Mouse (Mus musculus): ENCODE measurements around the gene Cd7. TPM values are rescaled to one million over a fixed set of nuclear protein-coding genes. Genes with fewer than 3 reads are reported as not detected.
"Not testable (repeated sequence)": the region's sequence is repeated elsewhere in the genome, so short reads cannot be mapped to it uniquely, and the experiment has no call there.

Gene Cd7
- total and polyA plus RNA-seq, 3 experiments = 0.69 to 3.3 (median 0.69) TPM

DNA sequence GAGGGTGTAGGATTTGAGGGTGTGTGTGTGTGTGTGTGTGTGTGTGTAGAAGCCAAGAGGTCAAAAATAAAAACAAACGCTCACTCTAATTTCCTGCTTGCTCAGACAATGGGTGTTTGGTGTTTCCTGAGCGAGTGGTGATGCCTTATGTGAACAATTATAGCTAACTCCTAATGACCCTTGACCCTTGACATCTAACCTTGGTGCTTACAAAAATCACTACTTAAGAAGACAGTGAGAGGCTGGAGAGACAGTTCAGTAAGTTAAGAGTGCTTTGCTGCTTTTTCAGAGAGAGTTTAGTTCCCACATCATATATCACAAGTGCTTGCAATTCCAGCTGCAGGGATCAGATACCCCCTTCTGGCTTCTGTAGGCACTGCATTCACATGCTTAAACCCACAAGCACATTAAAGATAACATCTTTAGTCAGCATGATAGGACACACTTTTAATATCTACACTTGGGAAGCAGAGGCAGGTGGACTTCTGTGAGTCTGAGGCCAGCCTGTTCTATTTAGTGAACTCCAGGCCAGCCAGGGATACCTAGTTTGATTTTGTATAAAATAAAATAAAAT is 8.7 kb upstream of the Cd7 start:
- DNase-seq = no peak

- DNase-seq = no peak
Observed at GRCm38 (mm10) chr11:121045286-121045685, 6.1 kb upstream of the Cd7 start.

GRCm38 (mm10) chr11:121043025-121043424 is 3.8 kb upstream of the Cd7 start:
- not testable (repeated sequence) for DNase-seq

GRCm38 (mm10) chr11:121042480-121042879 is 3.3 kb upstream of the Cd7 start:
- DNase-seq = no peak

GRCm38 (mm10) chr11:121041636-121042035 is 2.4 kb upstream of the Cd7 start:
- no peak for DNase-seq

DNA sequence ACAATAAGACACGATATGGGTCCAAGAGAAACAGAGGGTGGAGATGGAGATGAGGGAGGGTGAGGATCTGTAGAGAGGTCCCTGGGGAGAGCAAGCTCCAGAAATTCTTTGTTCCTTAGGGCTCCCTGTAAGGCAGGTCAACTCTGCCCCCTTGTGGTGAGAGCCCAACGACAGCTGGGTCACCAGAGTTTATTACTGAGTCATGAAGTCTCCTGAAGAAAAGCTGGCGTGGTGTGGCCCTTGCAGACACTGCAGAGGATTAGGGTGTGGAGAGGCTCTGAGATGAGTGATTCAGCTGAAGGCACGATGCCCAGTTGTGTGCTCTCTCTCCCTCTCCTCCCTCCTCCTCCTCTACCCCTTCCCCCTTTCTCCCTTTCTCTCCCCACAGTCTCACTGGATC is 2.0 kb upstream of the Cd7 start:
- DNase-seq = peak; percentile 89

DNA sequence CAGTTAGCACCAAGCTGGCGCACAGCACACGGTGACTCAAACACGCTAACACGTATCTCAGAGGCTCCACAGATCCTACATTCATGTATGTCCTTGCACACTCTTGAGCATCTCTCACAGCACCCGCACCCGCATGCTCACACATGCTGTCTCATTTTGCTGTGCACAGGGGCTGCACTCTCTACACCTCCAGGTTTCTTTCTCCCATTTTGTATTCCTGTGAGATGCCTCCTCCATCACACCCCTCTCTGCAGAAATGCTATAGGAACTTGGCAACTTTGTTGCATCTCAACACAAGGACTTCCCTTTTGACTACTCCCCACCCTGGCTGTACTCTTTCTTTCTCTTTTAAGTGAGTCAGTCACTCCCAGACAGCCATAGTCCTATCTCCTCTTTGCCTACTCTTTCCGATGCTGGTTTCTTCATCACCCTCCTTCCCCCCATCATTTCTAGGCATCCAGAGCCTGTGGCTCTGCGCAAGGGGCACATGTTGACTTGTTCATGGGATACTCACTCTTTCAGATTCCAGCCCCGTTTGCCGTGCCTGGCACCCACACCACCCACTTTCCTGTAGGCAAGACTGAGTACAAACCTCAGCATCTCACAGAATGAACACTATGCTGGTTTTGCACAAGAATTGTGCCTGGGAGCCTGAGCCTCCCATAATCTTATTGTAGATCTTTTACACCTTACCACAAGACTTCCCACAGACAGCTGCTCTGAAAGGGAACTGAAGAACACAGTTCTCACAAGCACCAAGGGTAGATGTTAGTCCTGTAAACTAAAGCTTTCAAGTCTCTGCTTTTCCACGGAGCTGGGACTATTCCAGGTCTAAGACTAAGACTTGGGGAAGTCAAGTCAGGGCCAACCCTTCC is 615 bp downstream of the Cd7 start:
- no peak for DNase-seq

DNA sequence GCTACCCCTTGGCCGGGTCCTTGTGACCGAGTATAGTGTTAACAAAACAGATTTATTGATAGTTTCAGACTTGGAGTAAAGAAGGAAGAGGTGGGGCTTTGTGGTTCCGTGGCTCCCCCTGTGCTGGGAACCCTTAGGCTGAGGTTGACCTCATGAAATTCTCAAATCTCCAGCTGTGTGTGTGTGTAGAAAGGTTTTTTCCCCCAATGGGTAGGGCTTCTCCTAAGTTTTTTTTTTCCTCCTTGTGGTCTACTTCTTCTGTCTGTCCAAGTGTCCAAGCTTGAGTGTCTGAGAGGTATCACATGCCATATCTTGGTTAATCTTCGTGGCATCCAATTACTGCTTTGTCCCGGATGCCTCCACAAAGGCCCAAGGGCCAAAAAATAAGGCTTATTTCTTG is 6.1 kb downstream of the Cd7 start:
- DNase-seq = no peak

DNA sequence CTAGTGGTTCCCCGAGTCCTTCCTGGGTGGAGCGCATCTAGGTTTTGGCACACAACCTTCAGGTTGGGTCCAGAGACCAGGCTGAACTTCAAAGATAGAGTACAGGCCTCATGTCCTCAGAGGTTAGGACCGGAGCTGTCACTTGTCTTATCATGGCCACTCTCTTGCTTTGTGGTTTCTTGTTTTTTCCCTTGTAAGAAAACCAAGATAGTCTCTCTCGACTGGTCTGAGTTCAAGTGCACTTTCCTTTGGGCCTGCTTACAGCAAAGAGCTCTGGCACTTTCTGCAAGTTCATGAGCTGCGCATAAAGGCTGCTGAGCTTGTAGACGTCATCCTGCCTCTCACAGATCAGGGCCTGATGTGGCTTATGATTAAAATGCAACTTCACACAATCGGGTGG is 12.0 kb downstream of the Cd7 start:
- no peak for DNase-seq

DNA sequence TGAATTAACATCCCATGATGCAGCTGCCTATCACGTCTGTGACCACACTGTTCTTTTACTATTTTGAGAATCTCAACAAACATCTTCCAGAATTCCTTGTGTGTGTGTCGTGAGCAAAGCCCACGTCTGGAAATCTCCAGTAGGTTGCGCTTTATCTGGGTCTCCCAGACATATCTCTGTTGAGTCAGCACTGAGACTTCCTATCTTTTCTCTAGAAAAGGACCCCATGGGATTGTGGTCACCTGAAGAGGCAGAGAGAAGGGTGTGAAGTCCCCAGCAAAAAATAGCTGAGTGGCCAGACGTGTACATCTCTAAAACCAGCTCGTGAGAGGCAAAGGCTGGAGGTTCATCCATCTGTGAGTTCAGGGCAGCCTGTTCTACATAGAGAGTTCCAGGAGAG is 15.1 kb downstream of the Cd7 start:
- no peak for DNase-seq

- no peak for DNase-seq
Observed at GRCm38 (mm10) chr11:121019501-121019900, 19.7 kb downstream of the Cd7 start.

DNA sequence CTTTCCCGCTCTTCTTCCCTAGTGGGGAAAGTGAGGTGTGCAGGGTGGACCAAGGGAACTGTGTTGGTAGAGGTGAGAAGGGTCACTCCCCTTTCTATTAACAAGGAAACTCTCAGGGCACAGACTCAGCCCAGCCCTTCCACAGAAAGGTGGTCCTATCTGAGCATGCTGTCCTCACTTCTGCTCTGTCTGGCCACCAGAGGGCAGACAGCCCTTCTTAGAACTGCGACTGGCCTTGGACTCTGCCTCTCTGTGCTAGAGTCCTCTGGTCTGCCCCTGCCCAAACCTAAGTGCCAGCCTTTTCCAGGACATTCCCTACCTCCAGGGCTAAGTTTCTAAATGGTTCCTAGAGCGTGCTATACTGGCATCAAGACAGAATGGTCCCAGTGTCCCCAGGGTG is 21.5 kb downstream of the Cd7 start:
- peak; percentile 62 for DNase-seq

GRCm38 (mm10) chr11:121015472-121015871 is 23.7 kb downstream of the Cd7 start:
- no peak for DNase-seq

- DNase-seq = no peak
Observed at GRCm38 (mm10) chr11:121014896-121015300, 24.3 kb downstream of the Cd7 start.

- no peak for DNase-seq
Observed at GRCm38 (mm10) chr11:121013656-121014055, 25.6 kb downstream of the Cd7 start.

DNA sequence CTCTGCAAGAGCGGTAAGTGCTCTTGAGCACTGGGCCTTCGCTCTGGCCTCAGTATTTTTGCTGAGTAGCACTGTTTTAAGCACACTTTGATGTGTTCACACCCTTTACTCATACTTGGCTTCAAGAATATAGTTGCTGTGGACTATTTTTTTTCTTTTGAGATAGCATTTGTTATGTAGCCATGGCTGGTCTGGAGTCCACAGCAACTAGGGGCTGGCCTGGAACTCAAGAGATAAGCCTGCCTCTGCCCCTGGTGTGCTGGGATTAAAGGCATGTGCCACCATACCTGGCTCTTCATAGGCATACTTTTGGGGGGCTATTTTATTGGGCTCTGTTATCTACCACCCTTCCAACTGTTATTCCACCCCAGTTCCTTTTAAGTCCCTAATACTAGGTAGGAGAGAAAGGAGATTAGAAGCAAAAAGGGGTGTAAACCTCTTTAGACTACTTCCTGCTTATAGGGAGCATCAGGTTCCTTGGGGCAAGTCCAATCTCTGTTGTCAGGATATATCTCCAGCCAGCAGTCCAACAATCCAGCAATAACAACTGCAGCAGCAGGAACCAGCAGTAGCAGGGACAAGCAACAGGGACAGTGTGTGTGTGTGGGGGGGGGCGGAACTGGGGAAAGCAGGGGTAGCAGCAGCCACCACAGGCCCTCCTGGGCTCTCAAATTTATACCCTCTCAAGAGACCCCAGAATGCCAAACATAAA is 29.0 kb downstream of the Cd7 start:
- no peak for DNase-seq

DNA sequence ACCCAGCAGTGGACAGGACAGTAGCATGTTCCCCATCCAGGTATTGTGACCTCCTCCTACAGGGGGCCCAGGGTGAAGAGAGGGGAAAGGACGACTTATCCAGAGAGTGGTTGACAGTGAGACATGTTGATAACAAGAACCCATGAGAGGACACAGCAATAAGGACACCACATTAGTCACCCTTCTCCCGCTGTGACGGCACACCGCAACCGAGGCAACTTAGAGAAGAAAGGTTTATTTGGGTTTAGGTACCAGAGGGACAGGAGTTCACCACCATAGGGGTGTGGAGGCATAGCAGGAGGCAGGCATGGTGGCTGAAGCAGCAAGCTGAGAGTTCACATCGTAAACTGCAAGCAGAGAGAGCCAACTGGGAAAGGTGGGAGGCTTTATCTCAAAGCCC is 33.0 kb downstream of the Cd7 start:
- no peak for DNase-seq

GRCm38 (mm10) chr11:121004281-121004680 is 34.9 kb downstream of the Cd7 start:
- no peak for DNase-seq

- no peak for DNase-seq
Observed at GRCm38 (mm10) chr11:121001966-121002365, 37.3 kb downstream of the Cd7 start.

- DNase-seq = no peak
Observed at GRCm38 (mm10) chr11:120994741-120995140, 44.5 kb downstream of the Cd7 start.

DNA sequence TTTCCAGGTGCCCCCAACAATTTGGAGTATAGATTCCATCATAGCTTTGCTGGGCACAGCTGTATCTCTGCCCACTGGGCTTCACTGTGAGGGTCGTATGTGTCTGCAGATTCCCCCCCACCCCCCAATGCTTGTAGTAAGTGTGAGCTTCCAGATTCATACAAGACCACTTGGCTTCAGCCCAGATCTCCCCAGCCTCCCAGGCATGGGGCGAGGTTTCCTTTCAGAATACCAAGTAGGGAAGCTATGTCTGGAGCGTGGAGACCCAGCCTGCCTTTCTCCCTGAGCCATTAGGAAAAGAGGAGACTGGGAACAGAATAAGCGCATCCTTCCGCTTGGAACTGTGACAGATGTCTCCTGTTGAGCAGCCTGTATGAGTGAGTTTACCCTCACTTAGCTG is 45.6 kb downstream of the Cd7 start:
- no peak for DNase-seq

GRCm38 (mm10) chr11:120993080-120993479 is 46.1 kb downstream of the Cd7 start:
- no peak for DNase-seq

DNA sequence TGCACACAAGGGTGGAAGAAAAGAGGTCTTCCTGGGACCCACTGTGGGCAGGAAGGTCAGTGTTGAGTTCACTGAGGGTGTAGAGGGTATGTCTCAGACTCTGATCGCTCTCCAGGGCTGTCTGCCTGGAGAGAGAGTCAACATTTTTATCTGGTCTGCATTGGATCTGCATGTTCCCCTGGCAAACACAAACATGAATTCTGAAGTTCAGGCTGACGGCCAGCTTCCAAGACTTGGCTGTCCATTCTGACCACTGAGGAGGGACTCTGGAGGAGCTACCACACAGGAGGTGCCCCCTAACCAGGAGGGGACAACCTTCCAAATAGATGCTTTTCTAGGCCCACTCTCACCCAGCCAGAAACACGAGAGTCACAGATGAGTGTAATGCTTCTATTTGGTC is 47.4 kb downstream of the Cd7 start:
- no peak for DNase-seq
